Mouse (Mus musculus): ENCODE measurements around the gene Mchr1. TPM values are rescaled to one million over a fixed set of nuclear protein-coding genes. Genes with fewer than 3 reads are reported as not detected.
A peak's percentile ranks its signal among the peaks of the same experiment; 100 is the strongest.

Mchr1 gene
- polyA plus RNA-seq, 1 experiment: 0.37 TPM

DNA sequence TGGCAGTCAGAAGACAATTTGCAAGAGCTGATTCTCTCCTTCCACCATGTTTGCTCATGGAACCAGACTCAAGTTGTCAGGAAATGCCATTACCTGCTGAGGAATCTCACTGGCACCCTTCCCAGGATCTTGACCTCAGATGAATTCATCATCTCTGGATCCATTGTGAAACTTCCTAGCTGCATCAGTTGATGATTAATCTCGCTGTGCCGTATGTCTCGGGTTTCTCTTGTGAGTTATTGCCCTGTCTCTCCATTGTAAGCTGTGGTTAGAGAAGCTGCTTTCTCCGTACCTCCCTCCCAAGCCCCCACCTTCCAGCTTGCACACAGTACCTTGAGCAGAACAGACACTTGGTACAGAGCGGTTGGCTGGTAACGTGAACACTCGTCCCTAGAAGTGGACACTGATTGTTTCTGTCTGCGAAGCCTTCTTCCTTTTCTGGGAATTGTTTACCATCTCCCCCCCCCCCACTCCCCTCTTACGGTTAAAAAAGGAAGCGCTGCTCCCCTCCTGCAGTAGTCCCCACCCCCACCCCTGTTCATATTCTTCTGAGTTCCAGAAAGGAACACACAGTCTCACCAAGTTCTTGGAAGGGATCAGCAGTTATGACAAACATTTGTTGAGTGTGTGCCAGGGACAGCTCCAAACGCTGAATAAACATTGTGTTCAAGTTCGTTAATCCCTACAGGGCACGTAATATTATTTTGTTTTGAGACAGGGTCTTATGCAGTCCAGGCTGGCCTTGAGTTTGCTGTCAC is 12.5 kb downstream of the Mchr1 start:
- no peaks in the 10 kb centered on the region for H3K27me3 ChIP-seq (ENCODE audit: control insufficient read depth, insufficient read depth, low read length)
- H3K4me1 ChIP-seq (ENCODE audit: control insufficient read depth, insufficient read depth, low read length): peaks cover 5% of the 10 kb centered on the region
- TF ChIP-seq POLR2A (IDR thresholded peaks at IDR 0.05; ENCODE audit: control insufficient read depth, low read depth, low read length) (no peak), CTCF (IDR thresholded peaks at IDR 0.05; ENCODE audit: control insufficient read depth, insufficient read depth, insufficient replicate concordance, low read depth, low read length) (no peak)
- peak overlapping the region; percentile 74 for H3K27ac ChIP-seq (ENCODE audit: control insufficient read depth, insufficient read depth, low read depth, low read length)
- peak overlapping the region; percentile 70 for H3K4me3 ChIP-seq (ENCODE audit: control insufficient read depth, low read depth, low read length)
- H3K36me3 ChIP-seq (ENCODE audit: control insufficient read depth, insufficient read depth, low read length): no peaks in the 10 kb centered on the region

DNA sequence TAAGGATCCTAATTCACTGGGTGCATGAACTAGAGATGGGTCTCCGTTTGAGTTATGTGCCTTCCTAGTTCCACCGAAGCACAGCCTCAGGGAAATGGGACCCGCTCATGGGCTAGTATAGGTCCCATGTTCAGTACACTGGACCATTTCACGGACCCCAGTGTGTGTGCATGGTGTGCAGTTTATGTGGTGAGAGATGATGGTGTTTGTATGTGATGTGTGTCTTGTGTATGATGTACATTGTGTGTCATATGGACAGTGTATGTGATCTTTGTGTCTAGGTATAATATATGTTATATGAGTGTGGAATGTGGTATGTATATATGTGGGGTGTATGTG is 13.0 kb downstream of the Mchr1 start:
- Histone ChIP-seq H3K27me3 (ENCODE audit: control insufficient read depth, insufficient read depth, low read length) (no peaks in the 10 kb centered on the region), H3K27ac (ENCODE audit: control insufficient read depth, insufficient read depth, low read depth, low read length) (peak overlapping the region; percentile 74), H3K36me3 (ENCODE audit: control insufficient read depth, insufficient read depth, low read length) (no peaks in the 10 kb centered on the region), H3K4me1 (ENCODE audit: control insufficient read depth, insufficient read depth, low read length) (peaks cover 5% of the 10 kb centered on the region), H3K4me3 (ENCODE audit: control insufficient read depth, low read depth, low read length) (no peak overlapping the region)
- TF ChIP-seq CTCF (IDR thresholded peaks at IDR 0.05; ENCODE audit: control insufficient read depth, insufficient read depth, insufficient replicate concordance, low read depth, low read length) (no peak), POLR2A (IDR thresholded peaks at IDR 0.05; ENCODE audit: control insufficient read depth, low read depth, low read length) (no peak)

DNA sequence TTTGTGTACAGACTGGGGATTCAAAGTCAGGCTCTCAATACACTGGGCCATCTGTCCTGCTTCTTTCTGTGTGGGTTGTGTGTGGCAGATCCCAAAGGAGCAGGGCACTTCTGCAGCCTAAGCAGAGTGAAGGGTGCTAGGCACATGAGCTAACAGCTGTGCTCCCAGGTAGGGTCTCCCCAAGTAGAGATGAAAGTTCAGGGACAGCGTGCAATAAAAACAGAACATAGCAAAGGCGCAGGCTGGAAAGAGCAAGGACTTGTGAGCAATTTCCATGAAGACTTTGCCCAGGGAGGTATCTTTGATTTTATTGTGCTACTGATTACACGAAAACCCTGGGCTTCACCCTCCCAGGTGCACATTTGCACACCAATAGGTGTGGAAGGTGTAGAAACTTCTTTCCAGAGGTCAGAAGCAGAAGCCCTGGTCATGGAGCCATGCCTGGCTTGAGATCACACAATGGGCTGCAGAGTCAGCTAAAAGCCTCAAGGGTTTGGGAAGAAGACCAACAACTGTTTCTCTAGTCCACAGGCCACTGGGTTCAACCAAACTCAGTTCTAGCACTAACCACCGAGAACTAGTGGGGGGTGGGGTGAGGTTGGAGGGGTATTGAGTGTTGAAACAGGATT is 13.8 kb downstream of the Mchr1 start:
- no peak overlapping the region for H3K4me3 ChIP-seq (ENCODE audit: control insufficient read depth, low read depth, low read length)
- H3K36me3 ChIP-seq (ENCODE audit: control insufficient read depth, insufficient read depth, low read length): no peaks in the 10 kb centered on the region
- no peak overlapping the region for H3K27ac ChIP-seq (ENCODE audit: control insufficient read depth, insufficient read depth, low read depth, low read length)
- H3K4me1 ChIP-seq (ENCODE audit: control insufficient read depth, insufficient read depth, low read length): peaks cover 5% of the 10 kb centered on the region
- H3K27me3 ChIP-seq (ENCODE audit: control insufficient read depth, insufficient read depth, low read length): no peaks in the 10 kb centered on the region
- TF ChIP-seq CTCF (IDR thresholded peaks at IDR 0.05; ENCODE audit: control insufficient read depth, insufficient read depth, insufficient replicate concordance, low read depth, low read length): no peak

DNA sequence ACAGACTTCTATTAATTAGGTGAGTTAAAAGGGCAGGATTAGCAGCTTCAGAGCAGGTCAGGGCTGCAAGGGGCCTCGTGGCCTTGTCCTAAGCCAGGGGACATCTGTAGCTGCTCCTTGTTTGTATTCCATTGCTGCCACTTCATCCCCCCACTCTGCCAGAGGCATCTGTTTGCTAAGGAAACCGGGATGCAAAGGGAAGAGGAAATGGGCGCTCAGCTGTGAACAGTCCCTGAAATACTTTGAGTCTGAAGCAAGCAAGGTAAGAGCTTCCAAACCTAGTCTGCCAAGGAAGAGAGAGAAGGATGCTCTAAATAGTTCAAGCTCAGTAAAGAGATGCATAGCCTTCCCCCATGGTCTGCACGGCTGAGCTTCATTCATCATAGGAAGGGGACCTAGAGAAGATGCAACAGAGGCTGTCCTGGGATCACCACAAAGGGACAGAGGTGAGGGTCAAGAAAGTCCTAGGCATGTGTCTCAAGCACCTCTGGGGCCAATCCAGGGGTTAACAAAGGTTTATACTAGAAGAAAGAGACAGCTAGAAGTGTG is 17.4 kb downstream of the Mchr1 start:
- Histone ChIP-seq H3K4me3 (ENCODE audit: control insufficient read depth, low read depth, low read length) (no peak overlapping the region), H3K36me3 (ENCODE audit: control insufficient read depth, insufficient read depth, low read length) (no peaks in the 10 kb centered on the region), H3K4me1 (ENCODE audit: control insufficient read depth, insufficient read depth, low read length) (peaks cover 4% of the 10 kb centered on the region), H3K27me3 (ENCODE audit: control insufficient read depth, insufficient read depth, low read length) (no peaks in the 10 kb centered on the region), H3K27ac (ENCODE audit: control insufficient read depth, insufficient read depth, low read depth, low read length) (no peak overlapping the region)
- TF ChIP-seq POLR2A (IDR thresholded peaks at IDR 0.05; ENCODE audit: control insufficient read depth, low read depth, low read length) (no peak), CTCF (IDR thresholded peaks at IDR 0.05; ENCODE audit: control insufficient read depth, insufficient read depth, insufficient replicate concordance, low read depth, low read length) (no peak)

DNA sequence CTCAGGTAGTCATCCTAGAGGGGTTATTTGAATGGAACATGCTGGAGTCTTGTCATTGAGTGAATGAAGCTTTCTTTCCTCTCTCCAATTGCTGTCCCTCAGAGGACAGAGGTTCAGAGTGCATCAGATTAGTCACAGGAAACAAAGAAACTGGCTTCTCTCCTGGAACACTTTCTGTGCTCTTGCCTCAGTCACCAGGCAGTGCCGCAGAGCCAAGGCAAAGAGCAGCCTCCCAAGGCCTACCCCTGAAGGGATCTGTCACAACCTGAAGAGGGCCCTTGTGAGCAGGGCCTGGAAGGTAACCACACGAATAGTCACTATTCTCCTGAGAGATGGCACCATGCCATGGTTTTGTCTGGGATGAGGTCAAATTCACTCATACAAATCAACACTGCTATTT is 18.3 kb downstream of the Mchr1 start:
- TF ChIP-seq POLR2A (IDR thresholded peaks at IDR 0.05; ENCODE audit: control insufficient read depth, low read depth, low read length) (no peak), CTCF (IDR thresholded peaks at IDR 0.05; ENCODE audit: control insufficient read depth, insufficient read depth, insufficient replicate concordance, low read depth, low read length) (no peak)
- no peak overlapping the region for H3K4me3 ChIP-seq (ENCODE audit: control insufficient read depth, low read depth, low read length)
- H3K27me3 ChIP-seq (ENCODE audit: control insufficient read depth, insufficient read depth, low read length): no peaks in the 10 kb centered on the region
- no peak overlapping the region for H3K27ac ChIP-seq (ENCODE audit: control insufficient read depth, insufficient read depth, low read depth, low read length)
- no peaks in the 10 kb centered on the region for H3K36me3 ChIP-seq (ENCODE audit: control insufficient read depth, insufficient read depth, low read length)
- H3K4me1 ChIP-seq (ENCODE audit: control insufficient read depth, insufficient read depth, low read length): no peaks in the 10 kb centered on the region

DNA sequence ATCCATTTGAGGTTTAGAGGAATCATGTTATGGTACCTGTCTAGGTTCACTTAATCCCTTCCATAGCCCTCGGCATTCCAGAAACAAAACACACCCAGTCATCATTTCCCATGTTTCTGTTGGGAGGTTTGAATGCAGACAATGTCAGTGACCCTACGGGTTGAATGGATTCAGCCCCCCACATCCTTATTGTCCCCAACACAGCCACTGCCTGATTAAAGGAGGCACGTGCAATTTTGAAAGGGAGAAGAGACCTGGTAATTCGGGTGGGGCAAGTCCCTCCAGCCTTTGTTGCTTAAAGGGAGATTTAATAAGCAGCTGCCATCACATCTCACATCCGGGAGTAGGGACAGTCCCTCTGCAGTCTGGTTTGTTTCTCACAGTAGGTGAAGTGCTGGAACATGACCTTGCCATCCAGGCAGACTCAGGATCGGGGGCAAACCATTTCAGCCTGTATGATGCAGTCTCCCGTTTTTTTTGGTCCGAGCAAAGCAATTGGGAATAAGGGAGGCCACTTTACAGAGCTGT is 18.9 kb downstream of the Mchr1 start:
- no peak for TF ChIP-seq CTCF (IDR thresholded peaks at IDR 0.05; ENCODE audit: control insufficient read depth, insufficient read depth, insufficient replicate concordance, low read depth, low read length)
- TF ChIP-seq POLR2A (IDR thresholded peaks at IDR 0.05; ENCODE audit: control insufficient read depth, low read depth, low read length): no peak
- Histone ChIP-seq H3K4me3 (ENCODE audit: control insufficient read depth, low read depth, low read length) (no peak overlapping the region), H3K4me1 (ENCODE audit: control insufficient read depth, insufficient read depth, low read length) (no peaks in the 10 kb centered on the region), H3K27ac (ENCODE audit: control insufficient read depth, insufficient read depth, low read depth, low read length) (no peak overlapping the region), H3K27me3 (ENCODE audit: control insufficient read depth, insufficient read depth, low read length) (no peaks in the 10 kb centered on the region), H3K36me3 (ENCODE audit: control insufficient read depth, insufficient read depth, low read length) (no peaks in the 10 kb centered on the region)

DNA sequence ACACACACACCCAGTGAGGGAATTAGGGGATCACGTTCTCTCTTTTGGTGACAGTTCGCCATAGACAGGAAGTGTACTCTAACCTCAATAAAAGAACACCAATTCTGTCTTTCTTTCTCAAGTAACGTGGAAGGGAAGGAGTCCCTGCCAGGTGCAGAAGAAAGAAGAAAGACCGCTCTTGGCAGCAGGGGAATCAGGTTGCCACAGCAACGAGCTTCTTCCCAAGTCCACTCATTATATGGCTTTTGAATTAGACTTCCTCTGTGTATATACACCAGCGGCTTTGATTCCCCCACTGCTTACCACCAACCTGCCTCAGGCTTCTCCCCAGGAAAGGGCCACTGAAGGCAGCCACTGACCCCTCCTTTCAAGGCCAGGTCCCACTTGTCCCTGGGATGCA is 19.8 kb downstream of the Mchr1 start:
- TF ChIP-seq POLR2A (IDR thresholded peaks at IDR 0.05; ENCODE audit: control insufficient read depth, low read depth, low read length) (no peak), CTCF (IDR thresholded peaks at IDR 0.05; ENCODE audit: control insufficient read depth, insufficient read depth, insufficient replicate concordance, low read depth, low read length) (no peak)
- Histone ChIP-seq H3K27ac (ENCODE audit: control insufficient read depth, insufficient read depth, low read depth, low read length) (no peak overlapping the region), H3K4me3 (ENCODE audit: control insufficient read depth, low read depth, low read length) (no peak overlapping the region)

More for the DNA sequence above, 19.8 kb downstream of the Mchr1 start:
- H3K36me3 ChIP-seq (ENCODE audit: control insufficient read depth, insufficient read depth, low read length): no peaks in the 10 kb centered on the region
- no peaks in the 10 kb centered on the region for H3K4me1 ChIP-seq (ENCODE audit: control insufficient read depth, insufficient read depth, low read length)
- H3K27me3 ChIP-seq (ENCODE audit: control insufficient read depth, insufficient read depth, low read length): no peaks in the 10 kb centered on the region
